Mouse (Mus musculus): ENCODE results near the gene Tex21. TPM values are rescaled to one million over a fixed set of nuclear protein-coding genes. Genes with fewer than 3 reads are reported as not detected.
A peak's percentile ranks its signal among the peaks of the same experiment; 100 is the strongest.

Tex21 gene
- polyA plus RNA-seq (2011; ENCODE audit: insufficient read length, low read depth, missing spikeins), result not detected in 2 replicates

GRCm38 (mm10) chr12:76246646-76247045 lies at the start of gene Tex21:
Gene Tex21, minus strand, starts transcription at chr12:76246746.
- Histone ChIP-seq H3K4me1 (ENCODE audit: control insufficient read depth, insufficient read depth, low read length) (no peaks in the 10 kb centered on the region), H3K27ac (ENCODE audit: insufficient read depth, low read length) (no peak within 1 kb of the TSS), H3K4me3 (ENCODE audit: insufficient read depth, low read length) (no peak within 1 kb of the TSS)
- TF ChIP-seq CTCF (IDR thresholded peaks at IDR 0.05; ENCODE audit: borderline replicate concordance, insufficient read depth, low read length) (no peak), POLR2A (IDR thresholded peaks at IDR 0.05; ENCODE audit: low read depth, low read length) (no peak)

GRCm38 (mm10) chr12:76293192-76293591 lies 46.6 kb upstream of the Tex21 start:
- H3K27ac ChIP-seq (ENCODE audit: insufficient read depth, low read length), result no peak overlapping the region
- TF ChIP-seq CTCF (IDR thresholded peaks at IDR 0.05; ENCODE audit: borderline replicate concordance, insufficient read depth, low read length), result peak; percentile 75; the same call in 1 of the 2 replicates
- no peak for TF ChIP-seq POLR2A (IDR thresholded peaks at IDR 0.05; ENCODE audit: low read depth, low read length)
- H3K4me1 ChIP-seq (ENCODE audit: control insufficient read depth, insufficient read depth, low read length), result no peaks in the 10 kb centered on the region
- no peak overlapping the region for H3K4me3 ChIP-seq (ENCODE audit: insufficient read depth, low read length)

- Histone ChIP-seq H3K27ac (ENCODE audit: insufficient read depth, low read length) (no peak overlapping the region), H3K4me1 (ENCODE audit: control insufficient read depth, insufficient read depth, low read length) (no peaks in the 10 kb centered on the region), H3K4me3 (ENCODE audit: insufficient read depth, low read length) (no peak overlapping the region)
- TF ChIP-seq CTCF (IDR thresholded peaks at IDR 0.05; ENCODE audit: borderline replicate concordance, insufficient read depth, low read length), result no peak
- no peak for TF ChIP-seq POLR2A (IDR thresholded peaks at IDR 0.05; ENCODE audit: low read depth, low read length)
Measured at GRCm38 (mm10) chr12:76290271-76290670, 43.7 kb upstream of the Tex21 start.

GRCm38 (mm10) chr12:76289428-76289827 lies 42.9 kb upstream of the Tex21 start:
- no peak overlapping the region for H3K27ac ChIP-seq (ENCODE audit: insufficient read depth, low read length)
- no peaks in the 10 kb centered on the region for H3K4me1 ChIP-seq (ENCODE audit: control insufficient read depth, insufficient read depth, low read length)
- H3K4me3 ChIP-seq (ENCODE audit: insufficient read depth, low read length), result no peak overlapping the region
- TF ChIP-seq POLR2A (IDR thresholded peaks at IDR 0.05; ENCODE audit: low read depth, low read length) (no peak), CTCF (IDR thresholded peaks at IDR 0.05; ENCODE audit: borderline replicate concordance, insufficient read depth, low read length) (no peak)

- Histone ChIP-seq H3K27ac (ENCODE audit: insufficient read depth, low read length) (no peak overlapping the region), H3K4me3 (ENCODE audit: insufficient read depth, low read length) (no peak overlapping the region), H3K4me1 (ENCODE audit: control insufficient read depth, insufficient read depth, low read length) (no peaks in the 10 kb centered on the region)
- TF ChIP-seq CTCF (IDR thresholded peaks at IDR 0.05; ENCODE audit: borderline replicate concordance, insufficient read depth, low read length) (no peak), POLR2A (IDR thresholded peaks at IDR 0.05; ENCODE audit: low read depth, low read length) (no peak)
Measured at GRCm38 (mm10) chr12:76288494-76288893, 41.9 kb upstream of the Tex21 start.

GRCm38 (mm10) chr12:76287986-76288385 lies 41.4 kb upstream of the Tex21 start:
- H3K4me3 ChIP-seq (ENCODE audit: insufficient read depth, low read length), result no peak overlapping the region
- no peak overlapping the region for H3K27ac ChIP-seq (ENCODE audit: insufficient read depth, low read length)
- no peaks in the 10 kb centered on the region for H3K4me1 ChIP-seq (ENCODE audit: control insufficient read depth, insufficient read depth, low read length)
- TF ChIP-seq POLR2A (IDR thresholded peaks at IDR 0.05; ENCODE audit: low read depth, low read length) (no peak), CTCF (IDR thresholded peaks at IDR 0.05; ENCODE audit: borderline replicate concordance, insufficient read depth, low read length) (no peak)

GRCm38 (mm10) chr12:76285418-76285817 lies 38.9 kb upstream of the Tex21 start:
- no peak overlapping the region for H3K27ac ChIP-seq (ENCODE audit: insufficient read depth, low read length)
- H3K4me3 ChIP-seq (ENCODE audit: insufficient read depth, low read length), result no peak overlapping the region
- TF ChIP-seq POLR2A (IDR thresholded peaks at IDR 0.05; ENCODE audit: low read depth, low read length), result no peak

GRCm38 (mm10) chr12:76282532-76283173 lies 36.1 kb upstream of the Tex21 start:
- no peak overlapping the region for H3K27ac ChIP-seq (ENCODE audit: insufficient read depth, low read length)
- H3K4me3 ChIP-seq (ENCODE audit: insufficient read depth, low read length), result no peak overlapping the region
- no peaks in the 10 kb centered on the region for H3K4me1 ChIP-seq (ENCODE audit: control insufficient read depth, insufficient read depth, low read length)
- TF ChIP-seq CTCF (IDR thresholded peaks at IDR 0.05; ENCODE audit: borderline replicate concordance, insufficient read depth, low read length) (no peak), POLR2A (IDR thresholded peaks at IDR 0.05; ENCODE audit: low read depth, low read length) (no peak)

More at GRCm38 (mm10) chr12:76285418-76285817, 38.9 kb upstream of the Tex21 start:
- no peaks in the 10 kb centered on the region for H3K4me1 ChIP-seq (ENCODE audit: control insufficient read depth, insufficient read depth, low read length)

- Histone ChIP-seq H3K4me3 (ENCODE audit: insufficient read depth, low read length) (no peak overlapping the region), H3K4me1 (ENCODE audit: control insufficient read depth, insufficient read depth, low read length) (no peaks in the 10 kb centered on the region), H3K27ac (ENCODE audit: insufficient read depth, low read length) (no peak overlapping the region)
- TF ChIP-seq POLR2A (IDR thresholded peaks at IDR 0.05; ENCODE audit: low read depth, low read length), result no peak
- TF ChIP-seq CTCF (IDR thresholded peaks at IDR 0.05; ENCODE audit: borderline replicate concordance, insufficient read depth, low read length), result no peak
Measured at GRCm38 (mm10) chr12:76282132-76282531, 35.6 kb upstream of the Tex21 start.

- Histone ChIP-seq H3K27ac (ENCODE audit: insufficient read depth, low read length) (no peak overlapping the region), H3K4me1 (ENCODE audit: control insufficient read depth, insufficient read depth, low read length) (no peaks in the 10 kb centered on the region), H3K4me3 (ENCODE audit: insufficient read depth, low read length) (no peak overlapping the region)
- TF ChIP-seq POLR2A (IDR thresholded peaks at IDR 0.05; ENCODE audit: low read depth, low read length), result no peak
- no peak for TF ChIP-seq CTCF (IDR thresholded peaks at IDR 0.05; ENCODE audit: borderline replicate concordance, insufficient read depth, low read length)
Measured at GRCm38 (mm10) chr12:76281111-76281660, 34.6 kb upstream of the Tex21 start.
